Mouse (Mus musculus) spleen, postnatal 10 days (tissue): ENCODE results near the gene Krt9.

Experiments used
- DNase-seq, 2 experiments: peaks; one replicate each; pipeline ENCODE4 v3.0.0; 2021 to 2022; ENCODE audit warnings: low spot score in 2 of 2

Krt9 gene

DNA sequence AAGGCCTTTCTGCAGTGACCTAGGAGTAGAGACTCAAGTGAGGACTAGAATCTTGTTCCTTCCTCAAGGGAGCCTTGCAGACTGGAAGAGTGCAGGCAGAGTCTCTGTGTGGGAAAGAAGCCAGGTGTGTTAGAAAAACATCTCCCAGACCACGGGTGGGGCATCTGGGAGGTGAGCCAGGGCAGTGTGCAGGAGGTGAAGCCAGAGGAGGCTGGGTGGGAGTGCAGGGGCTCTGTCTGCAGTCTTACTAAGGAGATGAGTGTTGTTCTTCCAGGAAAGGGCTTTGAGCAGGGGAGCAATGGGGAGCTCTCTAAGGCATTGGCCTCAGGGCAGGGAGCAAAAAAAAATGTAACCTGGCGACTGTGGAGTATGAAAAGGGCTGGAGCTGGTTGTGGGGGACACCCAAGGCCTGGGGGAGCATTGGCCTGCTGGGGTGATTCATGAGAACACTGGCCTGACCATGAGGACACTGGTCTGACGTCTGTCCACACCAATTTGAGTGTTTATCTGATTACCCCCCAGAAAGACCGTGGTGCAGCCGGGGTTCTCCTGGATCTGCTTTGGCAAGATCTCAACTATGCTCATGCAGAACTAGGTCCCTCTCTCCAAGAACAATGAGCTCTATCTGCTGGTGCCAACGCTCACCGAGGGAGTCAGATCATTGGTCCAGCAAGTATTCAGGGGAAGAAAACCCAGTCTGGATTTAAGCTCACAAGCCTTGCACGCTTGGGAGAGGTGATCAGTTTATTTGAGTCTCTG, 37.4 kb downstream of the Krt9 start:
- DNase-seq: no peak

DNA sequence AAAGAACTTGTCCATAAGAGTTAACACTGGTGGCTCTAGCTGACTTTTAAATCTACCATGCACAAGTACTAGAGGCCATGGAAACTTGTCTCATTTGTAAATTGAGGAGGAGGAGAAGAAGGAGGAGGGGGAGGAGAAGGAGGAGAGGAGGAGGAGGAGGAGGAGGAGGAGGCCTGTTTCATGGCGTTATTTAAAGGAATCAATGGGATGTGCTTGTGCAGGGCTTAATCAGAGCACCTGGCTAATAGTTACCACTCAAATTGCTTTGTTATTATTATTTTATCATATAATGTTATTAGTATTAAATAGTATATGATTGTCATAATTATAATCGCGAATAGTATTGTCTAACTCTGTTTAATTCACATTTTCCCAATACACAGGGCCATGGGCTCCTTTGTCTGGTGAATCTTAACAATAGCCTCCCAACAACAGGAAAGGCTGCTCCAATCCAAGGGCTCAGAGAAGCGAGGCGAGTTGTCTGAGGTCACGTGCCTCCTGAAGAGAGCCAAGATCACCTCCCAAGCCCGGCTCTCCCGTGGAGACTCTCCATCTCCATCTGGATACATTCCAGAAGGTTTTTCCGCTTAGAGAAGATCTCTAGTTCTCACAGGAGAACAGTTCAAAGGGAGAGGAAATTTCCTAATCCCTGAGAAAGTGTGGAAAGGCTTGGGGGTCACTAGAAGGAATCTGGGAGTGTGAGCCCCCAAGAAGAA, 44.3 kb downstream of the Krt9 start, which contains the start of gene Krt19:
TSS of gene Krt19 (minus strand) at position 51 of the 716 bp plus-strand sequence.
- no peak for DNase-seq

DNA sequence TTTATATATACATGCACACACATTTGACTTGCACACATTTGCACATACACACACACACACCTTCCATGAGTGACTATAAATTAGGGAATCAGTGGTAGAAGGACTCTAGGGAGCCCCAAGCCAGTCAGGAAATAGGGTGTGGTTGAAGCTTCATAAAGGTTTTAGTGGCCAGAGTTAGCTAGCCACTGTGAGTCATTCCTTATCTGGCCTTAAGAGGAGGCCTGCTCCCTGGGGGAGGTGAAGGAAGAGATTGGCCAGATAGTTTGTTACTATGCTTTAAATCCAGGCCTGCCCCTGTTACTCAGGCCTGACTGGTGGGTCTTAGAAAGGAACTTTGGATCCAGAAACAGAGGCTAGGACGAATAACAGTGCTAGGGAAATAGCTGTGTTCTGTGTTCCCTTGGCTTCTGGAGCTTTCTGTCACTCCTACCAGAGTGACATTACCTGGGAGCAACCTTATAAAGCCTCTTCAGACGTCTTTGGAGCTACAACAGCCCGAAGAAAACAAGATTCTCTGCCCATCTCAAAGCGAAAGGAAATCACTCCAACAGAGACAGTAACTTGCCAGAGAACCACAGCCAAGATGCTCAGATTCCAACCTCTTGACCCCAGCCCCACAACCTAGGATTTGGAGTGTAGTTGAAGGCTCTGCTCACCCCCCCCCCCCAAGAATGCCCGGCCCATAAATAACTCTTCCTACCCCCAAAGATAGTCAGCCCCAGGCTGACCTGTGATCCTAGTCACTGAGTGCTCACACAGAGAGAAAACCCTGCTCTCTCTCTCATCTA, 45.3 kb downstream of the Krt9 start:
- no peak for DNase-seq

DNA sequence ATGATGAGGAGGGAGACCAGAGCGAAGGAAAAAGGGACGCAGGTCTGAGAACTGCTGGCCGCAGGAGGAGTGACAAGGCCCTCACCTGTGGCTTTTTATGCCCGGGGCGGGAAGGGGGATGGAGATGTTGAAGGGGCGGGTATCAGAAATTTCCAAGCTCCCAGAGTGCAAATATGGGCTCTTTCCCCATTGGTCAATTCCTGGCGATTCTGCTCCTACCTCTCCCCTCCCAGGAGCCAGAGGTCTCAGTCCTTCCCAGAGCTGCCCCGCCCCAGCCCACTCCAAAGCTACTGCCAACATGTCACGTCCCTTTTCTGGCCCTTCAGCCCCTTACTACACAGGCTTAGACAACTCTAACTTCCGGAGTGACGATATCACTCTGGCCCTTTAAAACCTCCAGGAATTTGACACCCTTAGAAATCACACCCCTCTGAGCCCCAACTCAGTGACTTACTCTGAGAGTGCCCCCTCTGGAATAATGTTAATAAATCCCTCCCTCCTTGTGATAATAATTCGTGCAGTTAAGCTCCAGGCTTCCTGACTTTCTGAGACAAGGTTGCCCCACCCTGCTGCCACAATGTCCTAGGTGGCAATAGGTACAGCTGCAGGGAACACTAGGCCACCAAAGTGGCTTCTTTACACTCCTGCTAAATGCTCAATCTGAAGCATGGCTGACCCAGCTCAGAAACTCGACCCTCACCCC, 47.0 kb downstream of the Krt9 start:
- DNase-seq: no peak

DNA sequence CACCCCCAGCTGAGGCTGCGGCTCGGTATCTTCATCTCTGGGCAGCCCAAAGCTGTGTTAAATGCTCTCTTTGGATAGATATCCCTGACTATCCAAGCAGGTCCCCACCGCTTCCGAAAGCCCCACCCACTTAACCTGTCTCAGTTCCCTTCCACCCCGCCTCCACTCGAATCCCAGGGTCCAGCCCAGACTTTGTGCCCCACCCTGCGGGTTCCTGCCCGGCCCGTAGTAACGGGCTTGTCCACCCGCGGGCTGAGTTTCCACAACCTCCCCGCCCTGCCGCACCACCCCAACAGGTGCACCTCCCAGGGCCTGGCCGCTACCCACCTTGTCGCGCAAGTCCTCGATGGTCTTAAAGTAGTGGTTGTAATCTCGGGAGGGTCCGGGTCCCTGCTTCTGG, 47.9 kb downstream of the Krt9 start:
- DNase-seq: no peak

DNA sequence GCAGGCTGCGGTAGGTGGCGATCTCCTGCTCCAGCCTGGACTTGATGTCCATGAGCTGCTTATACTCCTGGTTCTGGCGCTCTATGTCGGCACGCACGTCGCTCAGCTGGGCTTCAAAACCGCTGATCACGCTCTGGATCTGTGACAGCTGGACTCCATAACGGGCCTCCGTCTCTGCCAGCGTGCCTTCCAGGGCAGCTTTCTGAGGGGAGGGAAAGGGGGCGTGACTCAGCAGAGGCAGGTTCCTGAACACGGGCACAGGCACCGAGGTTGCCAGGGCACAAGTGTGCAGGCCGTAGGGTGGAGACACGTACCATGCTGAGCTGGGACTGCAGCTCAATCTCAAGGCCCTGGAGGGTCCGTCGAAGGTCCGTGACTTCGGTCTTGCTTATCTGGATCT, 52.1 kb downstream of the Krt9 start:
- no peak for DNase-seq

DNA sequence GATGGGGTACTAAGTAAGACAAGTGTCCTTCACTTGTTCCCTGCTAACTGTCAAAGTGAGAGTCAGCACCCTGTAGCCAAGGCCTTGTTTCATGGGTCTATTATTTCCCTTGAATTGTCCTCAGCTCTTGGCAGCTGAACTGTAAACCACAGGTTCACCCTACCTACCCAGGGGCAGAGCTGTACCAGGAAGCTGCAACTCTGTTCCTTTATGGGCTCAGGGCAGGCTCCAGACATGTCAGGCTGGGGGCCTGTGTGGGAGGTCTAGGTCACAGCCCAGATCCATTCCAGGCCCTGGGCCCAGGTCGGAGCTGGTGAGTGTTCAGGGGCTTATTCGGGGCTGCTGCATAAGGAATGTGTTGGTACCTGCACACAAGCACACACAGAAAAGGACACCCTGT, 53.7 kb downstream of the Krt9 start:
- DNase-seq: no peak

DNA sequence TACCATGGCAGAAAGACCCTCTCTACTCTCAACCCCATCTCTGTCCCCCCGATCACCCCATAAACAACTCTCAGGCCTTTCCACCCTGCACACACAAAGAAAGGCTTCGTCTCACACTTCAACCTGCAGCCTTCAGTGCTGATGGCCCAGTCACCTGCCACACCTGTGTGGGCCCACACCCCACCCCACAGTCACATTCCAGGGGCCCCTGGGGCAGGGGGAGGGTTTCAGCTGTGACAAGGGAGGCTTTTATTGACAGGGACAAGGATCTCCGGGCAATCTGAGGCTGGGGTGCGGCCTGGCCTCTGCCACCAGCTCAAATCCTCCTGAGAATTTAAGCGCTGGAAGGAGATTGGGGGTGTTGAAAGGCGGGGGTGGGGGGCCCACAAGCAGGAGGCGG, 54.2 kb downstream of the Krt9 start:
- DNase-seq: no peak

DNA sequence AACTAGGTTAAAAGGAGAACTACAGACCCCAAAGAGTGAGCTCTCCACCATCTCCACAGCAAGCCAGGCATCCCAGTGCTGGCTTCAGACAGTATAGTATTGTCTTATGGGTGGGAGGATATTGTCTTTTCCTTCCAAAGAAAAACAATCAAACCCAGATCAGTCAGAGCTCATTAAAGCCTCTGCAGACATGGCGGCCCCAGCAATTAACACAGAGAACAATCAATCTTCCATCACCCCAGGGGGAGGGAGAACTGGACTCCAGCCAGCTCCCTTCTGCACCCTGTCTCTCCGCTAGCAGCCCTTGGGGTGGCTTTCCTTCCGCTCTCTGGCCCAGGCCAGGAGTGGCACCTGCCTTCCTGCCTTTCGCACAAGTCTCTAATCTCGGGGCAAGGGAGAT, 55.4 kb downstream of the Krt9 start:
- DNase-seq: no peak
